Mouse (Mus musculus) limb, embryonic 12.5 days (tissue): ENCODE measurements around the gene Sypl2. TPM values are rescaled to one million over a fixed set of nuclear protein-coding genes. Genes with fewer than 3 reads are reported as not detected.

Experiments
- ATAC-seq: fragments of 200-750 bp; cut with Nextera tagmentation; 2 replicates; pipeline ENCODE4 v1.8.0; 2017; ENCODE audit warnings: low read depth, moderate TSS enrichment; ENCODE audit not compliant: insufficient number of reproducible peaks, insufficient read depth, low FRiP score, low TSS enrichment
- H3K27ac ChIP-seq: fragments of 300-500 bp; sonication (generic); 2 replicates; pipeline ENCODE4 v1.5.1; 2016; ENCODE audit warnings: mild to moderate bottlenecking, moderate library complexity
- H3K27me3 ChIP-seq: fragments of 300-500 bp; sonication (generic); 2 replicates; pipeline ENCODE4 v1.6.1; 2016; ENCODE audit warnings: mild to moderate bottlenecking, moderate library complexity
- H3K36me3 ChIP-seq: fragments of 300-500 bp; sonication (generic); 2 replicates; pipeline ENCODE4 v1.6.1; 2016; ENCODE audit warnings: mild to moderate bottlenecking, moderate library complexity
- H3K4me1 ChIP-seq: fragments of 300-500 bp; sonication (generic); replicated peaks from 2 replicates; pipeline ENCODE4 v1.6.1; 2016
- H3K4me2 ChIP-seq: fragments of 300-500 bp; sonication (generic); 2 replicates; pipeline ENCODE4 v1.6.1; 2016; ENCODE audit warnings: mild to moderate bottlenecking, moderate library complexity
- H3K4me3 ChIP-seq: fragments of 300-500 bp; sonication (generic); replicated peaks from 2 replicates; pipeline ENCODE4 v1.5.1; 2016; ENCODE audit warnings: mild to moderate bottlenecking
- H3K9ac ChIP-seq: fragments of 300-500 bp; sonication (generic); replicated peaks from 2 replicates; pipeline ENCODE4 v1.6.1; 2016; ENCODE audit warnings: mild to moderate bottlenecking, moderate library complexity
- H3K9me3 ChIP-seq: fragments of 300-500 bp; sonication (generic); 2 replicates; pipeline ENCODE4 v1.6.1; 2016; ENCODE audit warnings: mild to moderate bottlenecking, moderate library complexity
- WGBS: fragments of 180-500 bp; shearing (Covaris S2); methylation state at CpG from one replicate; pipeline ENCODE4 v1.1.7; 2016; 5-methylcytosine and 5-hydroxymethylcytosine counted together
- polyA plus RNA-seq: library from polyadenylated mRNA; unstranded; fragments of >200 nt; fragmentation: Nextera tagmentation; extraction: Ambion mirVana; gene quantifications from 2 replicates; pipeline ENCODE4 v1.2.1, GENCODE M21; 2016

The Sypl2 gene
- polyA plus RNA-seq, 1 experiment from 2014 or later: 0.87 TPM

- H3K27ac ChIP-seq: no peak overlapping the region
These were observed 514 bp downstream of the Sypl2 start for GRCm38 (mm10) chr3:108225711-108226557.

GRCm38 (mm10) chr3:108220661-108221060 lies 5.8 kb downstream of the Sypl2 start:
- H3K27me3 ChIP-seq: peaks cover 48% of the 10 kb centered on the region
- no peak overlapping the region for H3K4me2 ChIP-seq
- H3K9ac ChIP-seq: no peak overlapping the region
- H3K9me3 ChIP-seq: no peaks in the 10 kb centered on the region
- H3K36me3 ChIP-seq: no peaks in the 10 kb centered on the region
- no peak overlapping the region for H3K4me3 ChIP-seq
- H3K27ac ChIP-seq: no peak overlapping the region
- no peak for ATAC-seq
- 82% methylated on average over 3 of the region's 3 CpGs for WGBS
- no peaks in the 10 kb centered on the region for H3K4me1 ChIP-seq

More at GRCm38 (mm10) chr3:108225711-108226557, 514 bp downstream of the Sypl2 start:
- peak overlapping the region; percentile 71 for H3K4me2 ChIP-seq
- no peak; the same call in 1 of the 2 replicates for ATAC-seq
- no peaks in the 10 kb centered on the region for H3K9me3 ChIP-seq
- peak overlapping the region; percentile 48 for H3K4me3 ChIP-seq
- peaks cover 19% of the 10 kb centered on the region for H3K4me1 ChIP-seq
- H3K27me3 ChIP-seq: peaks cover 76% of the 10 kb centered on the region
- H3K36me3 ChIP-seq: no peaks in the 10 kb centered on the region
- peak overlapping the region; percentile 57 for H3K9ac ChIP-seq
- WGBS: 3% methylated on average over 57 of the region's 67 CpGs

GRCm38 (mm10) chr3:108214734-108215133 lies 11.7 kb downstream of the Sypl2 start:
- 0 out of 2 replicates have a peak, but pooled peaks cover 5% of the 10 kb centered on the region for H3K4me1 ChIP-seq
- H3K9ac ChIP-seq: no peak overlapping the region
- H3K27me3 ChIP-seq: peaks cover 8% of the 10 kb centered on the region; the same call in 1 of the 2 replicates
- H3K9me3 ChIP-seq: no peaks in the 10 kb centered on the region
- no peak overlapping the region for H3K27ac ChIP-seq
- ATAC-seq: no peak
- no peak overlapping the region for H3K4me3 ChIP-seq
- H3K4me2 ChIP-seq: no peak overlapping the region
- no peaks in the 10 kb centered on the region for H3K36me3 ChIP-seq
- WGBS: 15% methylated on average over 5 of the region's 5 CpGs

GRCm38 (mm10) chr3:108212406-108212805 lies 14.0 kb downstream of the Sypl2 start:
- H3K4me1 ChIP-seq: peaks cover 18% of the 10 kb centered on the region
- H3K9me3 ChIP-seq: no peaks in the 10 kb centered on the region
- H3K27ac ChIP-seq: no peak overlapping the region
- H3K9ac ChIP-seq: no peak overlapping the region
- peaks cover 8% of the 10 kb centered on the region; the same call in 1 of the 2 replicates for H3K27me3 ChIP-seq
- ATAC-seq: no peak
- H3K36me3 ChIP-seq: peaks cover 10% of the 10 kb centered on the region
- no peak overlapping the region for H3K4me3 ChIP-seq
- WGBS: 83% methylated on average over 8 of the region's 8 CpGs
- no peak overlapping the region for H3K4me2 ChIP-seq

GRCm38 (mm10) chr3:108211845-108212244 lies 14.6 kb downstream of the Sypl2 start:
- no peak for ATAC-seq
- Histone ChIP-seq H3K9me3 (no peaks in the 10 kb centered on the region), H3K4me3 (no peak overlapping the region), H3K27ac (no peak overlapping the region), H3K4me1 (peaks cover 18% of the 10 kb centered on the region), H3K9ac (no peak overlapping the region), H3K36me3 (peaks cover 16% of the 10 kb centered on the region), H3K27me3 (peaks cover 8% of the 10 kb centered on the region; the same call in 1 of the 2 replicates), H3K4me2 (no peak overlapping the region)
- WGBS: 84% methylated on average over 6 of the region's 6 CpGs

- H3K27ac ChIP-seq: peak within 1 kb of the TSS; percentile 91
- H3K9ac ChIP-seq: peak within 1 kb of the TSS; percentile 82
- H3K4me1 ChIP-seq: peaks cover 18% of the 10 kb centered on the region
- H3K4me2 ChIP-seq: peak within 1 kb of the TSS; percentile 92
- 0 out of 2 replicates have a peak, but pooled peaks cover 4% of the 10 kb centered on the region for H3K27me3 ChIP-seq
- peak; percentile 84 for ATAC-seq
- H3K4me3 ChIP-seq: peak within 1 kb of the TSS; percentile 61
- peaks cover 27% of the 10 kb centered on the region for H3K36me3 ChIP-seq
- 0% methylated on average over 14 of the region's 14 CpGs for WGBS
- H3K9me3 ChIP-seq: no peaks in the 10 kb centered on the region
These were observed 15.7 kb downstream of the Sypl2 start, which contains the start of gene Atxn7l2 for GRCm38 (mm10) chr3:108210771-108211139. TSS of gene Atxn7l2 (minus strand) at chr3:108210934.

GRCm38 (mm10) chr3:108209946-108210770 lies 16.3 kb downstream of the Sypl2 start:
- H3K27me3 ChIP-seq: 0 out of 2 replicates have a peak, but pooled peaks cover 4% of the 10 kb centered on the region
- H3K4me2 ChIP-seq: peak overlapping the region; percentile 92
- peak overlapping the region; percentile 82 for H3K9ac ChIP-seq
- peak overlapping the region; percentile 91 for H3K27ac ChIP-seq
- WGBS: 1% methylated on average over 62 of the region's 72 CpGs
- no peaks in the 10 kb centered on the region for H3K9me3 ChIP-seq
- peak; percentile 94 for ATAC-seq
- peaks cover 33% of the 10 kb centered on the region for H3K36me3 ChIP-seq
- peak overlapping the region; percentile 61 for H3K4me3 ChIP-seq
- H3K4me1 ChIP-seq: peaks cover 18% of the 10 kb centered on the region

GRCm38 (mm10) chr3:108209536-108209935 lies 16.9 kb downstream of the Sypl2 start:
- peak; percentile 3; the same call in 1 of the 2 replicates for ATAC-seq
- H3K4me1 ChIP-seq: peaks cover 18% of the 10 kb centered on the region
- peak overlapping the region; percentile 82 for H3K9ac ChIP-seq
- H3K4me2 ChIP-seq: peak overlapping the region; percentile 92
- H3K9me3 ChIP-seq: no peaks in the 10 kb centered on the region
- H3K4me3 ChIP-seq: peak overlapping the region; percentile 61
- WGBS: 8% methylated on average over 8 of the region's 8 CpGs
- peaks cover 39% of the 10 kb centered on the region for H3K36me3 ChIP-seq
- H3K27ac ChIP-seq: peak overlapping the region; percentile 91
- H3K27me3 ChIP-seq: 0 out of 2 replicates have a peak, but pooled peaks cover 4% of the 10 kb centered on the region

GRCm38 (mm10) chr3:108209001-108209400 lies 17.4 kb downstream of the Sypl2 start:
- Histone ChIP-seq H3K4me1 (peaks cover 18% of the 10 kb centered on the region), H3K27ac (no peak overlapping the region; the same call in 1 of the 2 replicates), H3K36me3 (peaks cover 44% of the 10 kb centered on the region), H3K4me2 (peak overlapping the region; percentile 92), H3K4me3 (peak overlapping the region; percentile 61), H3K9ac (peak overlapping the region; percentile 82), H3K27me3 (0 out of 2 replicates have a peak, but pooled peaks cover under 1% of the 10 kb centered on the region), H3K9me3 (no peaks in the 10 kb centered on the region)
- 76% methylated on average over 3 of the region's 3 CpGs for WGBS
- ATAC-seq: no peak

GRCm38 (mm10) chr3:108206731-108207375 lies 19.6 kb downstream of the Sypl2 start:
- Histone ChIP-seq H3K4me3 (no peak overlapping the region), H3K9me3 (no peaks in the 10 kb centered on the region), H3K36me3 (peaks cover 64% of the 10 kb centered on the region)

More at GRCm38 (mm10) chr3:108206731-108207375, 19.6 kb downstream of the Sypl2 start:
- H3K9ac ChIP-seq: no peak overlapping the region
- WGBS: 92% methylated on average over 15 of the region's 15 CpGs
- H3K4me1 ChIP-seq: peaks cover 23% of the 10 kb centered on the region
- H3K27me3 ChIP-seq: no peaks in the 10 kb centered on the region
- ATAC-seq: no peak
- H3K4me2 ChIP-seq: no peak overlapping the region
- no peak overlapping the region for H3K27ac ChIP-seq
